Mouse (Mus musculus) common myeloid progenitor, adult 5-6 weeks (primary cell): ENCODE results near the gene Cd200r4. TPM values are rescaled to one million over a fixed set of nuclear protein-coding genes. Genes with fewer than 3 reads are reported as not detected.
"Not testable (repeated sequence)": the region's sequence is repeated elsewhere in the genome, so short reads cannot be mapped to it uniquely, and the experiment has no call there.

ENCODE experiments used
- ATAC-seq: replicated peaks from 2 replicates; pipeline ENCODE4 v1.8.0; 2016; ENCODE audit warnings: low read depth, mild to moderate bottlenecking, moderate TSS enrichment, inconsistent platforms; ENCODE audit not compliant: poor library complexity, severe bottlenecking
- total RNA-seq: library from RNA; stranded (forward); fragments of 200-1000, 187-1606 nt; gene quantifications from 2 replicates; pipeline ENCODE4 v1.2.3, GENCODE M21; 2017

The Cd200r4 gene
- total RNA-seq = 0.82 and 1.4 TPM in 2 replicates

- peak; percentile 66 for ATAC-seq
Observed at GRCm38 (mm10) chr16:44811544-44811943, at the start of gene Cd200r4. TSS of gene Cd200r4 (plus strand) at chr16:44811733.

DNA sequence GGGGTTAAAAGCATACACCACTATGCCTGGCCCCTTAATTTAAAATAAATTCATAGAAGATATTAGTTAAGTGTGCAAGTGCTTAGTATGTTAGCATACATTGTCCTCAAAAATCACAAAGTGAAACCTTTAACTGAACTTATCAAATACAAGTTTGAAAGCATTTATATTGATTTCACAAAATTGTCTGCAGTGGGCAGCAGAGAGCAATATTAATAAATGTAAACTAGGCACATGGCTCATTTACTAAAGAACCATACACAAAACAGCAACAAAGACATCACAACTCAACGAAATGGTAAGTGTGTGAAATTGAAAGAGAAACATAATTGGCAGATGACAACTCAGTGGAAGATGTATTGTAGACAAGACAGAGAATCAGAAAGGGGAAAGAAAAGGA is 49.7 kb upstream of the Cd200r4 start:
- no peak for ATAC-seq

DNA sequence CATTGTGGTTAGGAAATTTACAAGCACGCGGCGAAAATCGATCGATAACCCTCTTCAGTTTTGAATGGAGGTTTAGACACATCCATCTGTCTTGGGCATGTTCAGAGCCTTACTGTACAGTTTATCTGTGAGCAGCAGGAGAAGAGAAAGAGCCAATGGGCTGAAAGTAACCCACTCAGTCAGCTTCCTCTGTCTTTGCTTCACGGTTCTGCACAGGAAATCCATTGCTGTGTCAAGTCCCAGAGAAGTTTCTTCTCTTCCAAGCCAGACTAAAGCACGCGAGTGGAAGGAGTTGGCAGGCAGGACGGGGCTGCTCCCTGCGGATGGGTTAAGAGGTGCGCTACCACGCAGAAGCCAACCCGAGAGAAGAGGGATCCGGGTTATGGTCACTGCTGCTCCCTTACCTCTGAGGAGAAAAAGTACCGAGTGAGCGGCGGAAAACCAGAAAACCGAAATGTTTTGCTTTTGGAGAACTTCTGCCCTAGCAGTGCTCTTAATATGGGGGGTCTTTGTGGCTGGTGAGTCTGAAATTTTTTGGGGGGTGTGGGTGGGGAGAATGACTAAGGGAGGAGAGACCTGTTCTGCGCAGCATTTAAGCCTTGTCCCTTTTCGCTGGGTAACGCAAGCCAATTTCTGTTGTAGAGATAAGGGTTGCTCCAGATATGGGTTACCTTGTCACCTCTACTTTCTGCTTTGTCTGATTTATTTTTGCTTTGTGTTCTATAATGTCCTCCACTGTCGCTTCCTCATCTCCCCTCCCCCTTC is 45.8 kb upstream of the Cd200r4 start, which contains the start of gene Cd200r1:
Gene Cd200r1 (plus strand): TSS at position 182 of the 765 bp plus-strand sequence.
- peak; percentile 81 for ATAC-seq

DNA sequence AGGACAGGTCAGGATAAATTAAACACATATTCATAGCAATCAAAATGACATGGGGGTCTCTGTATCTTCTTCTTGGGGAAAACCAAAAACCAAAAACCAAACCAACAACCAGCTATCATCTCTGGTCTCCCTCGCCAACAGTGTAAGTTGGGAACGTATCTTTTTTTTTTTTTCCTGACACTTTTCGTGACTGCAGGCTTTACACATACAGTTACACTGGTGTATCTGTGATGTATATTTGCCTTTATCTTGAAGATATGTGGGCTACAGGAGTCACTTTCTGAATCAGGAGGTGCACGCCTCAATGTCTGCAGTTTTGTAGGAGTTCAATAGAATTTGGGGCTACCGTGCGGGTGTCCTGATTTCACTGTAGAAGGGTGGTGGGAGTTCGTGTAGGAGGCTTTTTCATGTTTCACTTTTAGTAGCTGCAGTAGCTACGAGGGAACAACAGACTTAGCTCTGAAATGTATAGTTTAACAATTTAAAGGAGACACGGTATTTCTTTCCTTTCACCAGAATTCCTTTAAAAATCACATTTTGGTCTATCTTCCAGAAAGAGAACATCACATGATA is 45.1 kb upstream of the Cd200r4 start:
- 0 out of 2 replicates have a peak, but pooled peaks have one; percentile 2 for ATAC-seq

DNA sequence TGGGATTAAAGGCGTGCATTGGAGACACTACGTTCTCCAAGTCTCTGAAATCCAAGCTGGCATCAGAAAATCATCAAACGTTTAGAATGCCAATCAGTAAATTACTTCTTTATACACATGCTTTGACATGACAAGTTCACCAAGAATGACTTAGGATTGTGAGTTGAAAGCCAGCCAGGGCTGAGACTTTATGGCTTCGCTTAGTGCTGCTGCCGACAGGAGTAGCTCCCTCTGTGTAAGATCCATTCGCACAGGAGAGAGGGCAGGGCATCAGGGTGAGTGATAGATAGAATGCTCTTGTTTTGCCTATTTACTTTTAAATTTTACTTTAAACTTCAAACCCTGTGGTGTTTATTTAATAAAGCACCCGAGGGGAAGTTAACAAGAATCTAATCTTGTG is 44.0 kb upstream of the Cd200r4 start:
- ATAC-seq = no peak

- peak; percentile 65 for ATAC-seq
Observed at GRCm38 (mm10) chr16:44767967-44768366, 43.6 kb upstream of the Cd200r4 start.

DNA sequence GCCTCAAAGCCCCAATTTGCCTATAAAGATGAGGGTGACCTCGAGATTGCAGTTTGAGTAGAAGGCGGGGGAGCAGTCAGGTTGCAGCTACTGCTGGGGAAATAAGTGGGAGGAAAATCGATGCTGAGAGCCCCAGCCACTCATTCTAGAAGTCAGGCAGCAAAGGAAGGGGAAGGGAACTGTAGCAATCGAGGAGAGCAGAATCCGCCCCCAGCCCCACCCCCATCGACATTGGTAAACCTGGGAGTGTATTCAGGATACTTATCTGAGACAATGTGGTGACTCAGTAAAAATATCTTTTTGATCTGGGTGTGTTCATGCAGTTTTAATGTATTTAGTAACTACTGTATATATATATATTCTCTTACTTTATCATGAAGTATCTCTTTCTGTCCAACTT is 39.0 kb upstream of the Cd200r4 start:
- 0 out of 2 replicates have a peak, but pooled peaks have one; percentile 3 for ATAC-seq

DNA sequence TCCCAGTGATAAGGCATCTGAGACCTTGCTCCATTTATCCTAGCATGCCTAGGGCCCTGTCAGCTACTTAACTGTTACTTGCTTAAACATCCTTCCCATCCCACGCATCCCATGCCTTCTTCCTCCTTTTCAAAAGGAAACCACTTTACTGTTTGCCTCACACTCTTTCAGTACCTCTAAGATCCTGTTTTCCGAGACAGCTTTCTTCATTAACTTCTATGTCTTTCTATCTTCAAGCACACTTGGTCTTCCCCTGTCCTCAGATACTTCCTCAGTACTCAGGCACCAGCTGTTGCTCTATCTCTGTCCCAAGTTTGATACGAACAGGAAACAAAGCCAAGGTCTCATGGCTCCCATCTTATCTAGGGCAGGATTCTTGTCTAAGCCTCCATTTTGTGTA is 37.9 kb upstream of the Cd200r4 start:
- no peak for ATAC-seq

GRCm38 (mm10) chr16:44774201-44774600 is 37.3 kb upstream of the Cd200r4 start:
- ATAC-seq = no peak

- ATAC-seq = peak; percentile 97
Observed at GRCm38 (mm10) chr16:44778538-44779147, 32.9 kb upstream of the Cd200r4 start.

- no peak for ATAC-seq
Observed at GRCm38 (mm10) chr16:44779494-44779893, 32.0 kb upstream of the Cd200r4 start.

GRCm38 (mm10) chr16:44780751-44781150 is 30.8 kb upstream of the Cd200r4 start:
- ATAC-seq = no peak

DNA sequence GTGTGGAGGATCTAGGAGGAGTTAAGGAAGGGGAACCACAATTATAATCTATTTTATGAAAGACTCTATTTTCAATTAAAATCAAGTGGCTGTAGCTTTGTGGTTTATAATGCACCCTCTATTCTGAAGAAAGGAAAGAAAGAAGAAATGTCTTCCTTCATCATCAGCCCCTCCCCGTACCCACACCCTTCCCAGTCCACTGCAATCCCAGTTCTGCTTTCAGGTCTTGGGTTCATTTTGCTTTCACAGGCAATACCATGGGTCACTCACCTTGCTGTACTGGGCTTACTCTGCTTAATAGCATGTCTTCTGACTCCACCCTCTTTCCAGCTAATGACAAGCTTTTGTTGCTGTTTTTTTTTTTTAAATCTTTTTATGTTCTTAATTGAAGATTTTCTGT is 24.6 kb upstream of the Cd200r4 start:
- no peak for ATAC-seq

DNA sequence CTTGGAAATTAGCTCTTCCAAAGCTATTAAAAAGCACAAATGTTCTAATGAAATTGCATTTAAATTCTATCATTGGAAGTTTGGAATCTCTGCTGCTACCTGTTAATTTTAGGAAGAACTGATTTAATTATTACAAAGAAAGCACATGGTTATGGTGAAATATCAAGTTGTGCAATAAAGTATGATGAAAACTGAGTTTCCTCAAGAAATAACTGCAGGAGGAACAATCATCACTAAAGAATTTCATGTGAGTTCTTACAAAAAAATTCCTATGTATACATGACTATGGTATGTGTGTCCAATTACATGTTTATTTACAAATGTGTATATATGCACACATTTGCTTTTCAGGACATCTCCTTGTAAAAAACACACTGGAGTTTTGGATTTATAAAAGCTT is 17.1 kb upstream of the Cd200r4 start:
- ATAC-seq = no peak

GRCm38 (mm10) chr16:44805976-44806375 is 5.6 kb upstream of the Cd200r4 start:
- no peak for ATAC-seq

- ATAC-seq = not testable (repeated sequence)
Observed at GRCm38 (mm10) chr16:44810223-44810622, 1.3 kb upstream of the Cd200r4 start.

- ATAC-seq = no peak
Observed at GRCm38 (mm10) chr16:44812468-44813065, 1.0 kb downstream of the Cd200r4 start.

DNA sequence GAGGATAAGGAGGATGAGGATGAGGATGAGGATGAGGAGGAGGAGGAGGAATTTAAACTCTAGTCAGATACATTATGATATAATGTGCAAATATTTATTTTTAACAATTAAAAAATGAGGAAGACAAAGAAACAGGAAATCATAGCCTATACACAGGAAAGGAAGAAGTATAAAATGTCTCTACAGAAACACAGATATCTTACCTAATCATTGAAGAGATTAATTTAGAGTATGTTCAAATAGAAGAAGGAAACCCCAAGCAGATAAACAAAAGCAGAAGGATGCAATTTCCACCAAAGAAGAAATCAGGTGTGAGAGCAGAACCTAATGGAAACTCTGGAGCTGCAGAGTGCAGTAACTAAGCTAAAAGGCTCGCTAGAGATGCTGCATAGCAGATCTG is 6.5 kb downstream of the Cd200r4 start:
- ATAC-seq = no peak

- 0 out of 2 replicates have a peak, but pooled peaks have one; percentile 47 for ATAC-seq
Observed at GRCm38 (mm10) chr16:44820545-44820944, 9.0 kb downstream of the Cd200r4 start.

GRCm38 (mm10) chr16:44832286-44832685 is 20.8 kb downstream of the Cd200r4 start:
- no peak for ATAC-seq

DNA sequence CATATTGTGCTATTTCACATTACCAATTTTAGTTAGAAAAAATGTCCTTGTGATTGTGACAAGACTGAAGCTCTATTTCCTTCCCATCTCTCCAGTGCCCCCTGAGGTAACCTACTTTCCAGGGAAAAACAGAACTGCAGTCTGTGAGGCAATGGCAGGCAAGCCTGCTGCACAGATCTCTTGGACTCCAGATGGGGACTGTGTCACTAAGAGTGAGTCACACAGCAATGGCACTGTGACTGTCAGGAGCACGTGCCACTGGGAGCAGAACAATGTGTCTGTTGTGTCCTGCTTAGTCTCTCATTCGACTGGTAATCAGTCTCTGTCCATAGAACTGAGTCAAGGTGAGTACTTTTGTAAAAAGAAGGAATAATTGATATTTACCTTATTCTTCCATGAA is 21.7 kb downstream of the Cd200r4 start:
- not testable (repeated sequence) for ATAC-seq
